Mouse (Mus musculus): ENCODE data around the gene Zfp592. TPM values are rescaled to one million over a fixed set of nuclear protein-coding genes. Genes with fewer than 3 reads are reported as not detected.
A peak's percentile ranks its signal among the peaks of the same experiment; 100 is the strongest.

The Zfp592 gene
- polyA plus RNA-seq, 1 experiment from 2014 or later, result 10.1 TPM

DNA sequence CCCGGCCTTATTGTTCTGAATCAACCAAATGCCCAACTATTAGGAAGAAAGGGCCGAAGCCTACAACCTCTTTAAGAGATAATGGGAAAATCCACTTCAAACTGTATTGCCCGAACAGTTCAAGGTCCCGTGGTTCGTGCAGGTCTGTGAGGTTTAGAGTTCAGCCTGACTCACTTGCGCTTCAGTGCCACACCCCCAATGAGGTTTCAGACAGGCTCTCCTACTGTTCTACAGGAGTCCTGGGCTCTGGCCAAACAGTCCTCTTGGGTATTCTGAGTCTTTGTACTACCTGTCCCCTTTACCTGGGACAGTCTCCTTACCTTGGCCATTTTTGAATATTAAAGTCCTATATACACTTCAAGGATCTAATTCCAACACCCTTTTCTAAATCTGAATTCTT, 3.2 kb upstream of the Zfp592 start:
- no peak overlapping the region for H3K4me3 ChIP-seq (ENCODE audit: low read length)
- H3K9ac ChIP-seq (ENCODE audit: low read length), result no peak overlapping the region
- H3K4me1 ChIP-seq (ENCODE audit: control insufficient read depth, insufficient read depth, low read length), result peaks cover 31% of the 10 kb centered on the region
- 88% methylated on average over 6 of the region's 6 CpGs for WGBS
- ATAC-seq (replicated peaks; ENCODE audit: extremely low read depth, insufficient read depth, low FRiP score), result no peak
- H3K27me3 ChIP-seq (ENCODE audit: control insufficient read depth, insufficient read depth, low read length), result no peaks in the 10 kb centered on the region
- H3K9me3 ChIP-seq (replicated peaks; ENCODE audit: control insufficient read depth, low read length), result no peaks in the 10 kb centered on the region
- H3K4me2 ChIP-seq (ENCODE audit: low read depth, low read length), result no peak overlapping the region
- H3K27ac ChIP-seq (ENCODE audit: low read length), result no peak overlapping the region
- H3K36me3 ChIP-seq (ENCODE audit: control insufficient read depth, insufficient read depth), result no peaks in the 10 kb centered on the region

DNA sequence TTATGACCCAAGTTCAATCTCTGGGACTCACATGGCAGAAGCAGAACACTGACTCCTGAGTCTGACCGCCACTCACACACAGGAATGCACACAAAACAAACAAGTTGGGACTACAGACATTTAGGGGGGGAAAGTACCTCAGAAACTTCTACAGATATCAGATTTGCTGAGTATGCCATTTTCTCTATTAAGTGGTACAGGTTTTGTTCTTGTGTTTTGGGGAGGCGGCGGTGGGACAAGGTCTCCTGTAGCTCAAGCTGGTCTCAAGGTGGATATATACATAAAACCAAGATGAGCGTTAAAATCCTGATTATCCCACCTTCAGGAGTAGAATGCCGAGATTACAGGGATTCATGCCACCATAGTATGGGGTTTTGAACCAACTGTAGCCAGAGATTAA, 1.9 kb upstream of the Zfp592 start:
- no peak for ATAC-seq (replicated peaks; ENCODE audit: extremely low read depth, insufficient read depth, low FRiP score)

DNA sequence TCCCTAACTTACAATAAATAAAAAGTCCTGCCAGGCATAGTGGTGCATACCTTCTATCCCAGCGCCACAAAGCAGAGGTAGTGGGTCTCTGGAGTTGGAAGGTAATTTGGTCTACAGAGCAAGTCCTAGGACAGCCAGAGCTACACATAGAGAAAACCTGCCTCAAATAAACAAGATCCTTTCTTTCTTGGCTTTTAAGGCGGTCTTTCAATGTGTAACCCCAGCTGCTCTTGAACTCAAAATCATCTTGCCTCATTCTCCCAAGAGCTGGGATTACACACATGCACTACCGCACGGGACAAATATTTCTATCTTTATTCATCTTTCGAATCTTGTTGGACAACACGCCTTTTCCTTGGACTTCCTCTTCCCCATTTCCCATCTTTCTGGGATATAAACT, 1.4 kb upstream of the Zfp592 start:
- ATAC-seq (replicated peaks; ENCODE audit: extremely low read depth, insufficient read depth, low FRiP score), result no peak
- Histone ChIP-seq H3K4me1 (ENCODE audit: control insufficient read depth, insufficient read depth, low read length) (peaks cover 31% of the 10 kb centered on the region), H3K27me3 (ENCODE audit: control insufficient read depth, insufficient read depth, low read length) (no peaks in the 10 kb centered on the region), H3K27ac (ENCODE audit: low read length) (peak overlapping the region; percentile 97), H3K9ac (ENCODE audit: low read length) (peak overlapping the region; percentile 99), H3K4me3 (ENCODE audit: low read length) (peak overlapping the region; percentile 98), H3K36me3 (ENCODE audit: control insufficient read depth, insufficient read depth) (no peaks in the 10 kb centered on the region), H3K9me3 (replicated peaks; ENCODE audit: control insufficient read depth, low read length) (no peaks in the 10 kb centered on the region), H3K4me2 (ENCODE audit: low read depth, low read length) (peak overlapping the region; percentile 86)
- WGBS, result 58% methylated on average over 6 of the region's 6 CpGs

More for the DNA sequence above, 1.9 kb upstream of the Zfp592 start:
- 90% methylated on average over 5 of the region's 5 CpGs for WGBS
- H3K9ac ChIP-seq (ENCODE audit: low read length), result no peak overlapping the region
- H3K4me1 ChIP-seq (ENCODE audit: control insufficient read depth, insufficient read depth, low read length), result peaks cover 35% of the 10 kb centered on the region
- H3K4me2 ChIP-seq (ENCODE audit: low read depth, low read length), result peak overlapping the region; percentile 86
- no peaks in the 10 kb centered on the region for H3K36me3 ChIP-seq (ENCODE audit: control insufficient read depth, insufficient read depth)
- no peaks in the 10 kb centered on the region for H3K9me3 ChIP-seq (replicated peaks; ENCODE audit: control insufficient read depth, low read length)
- peak overlapping the region; percentile 98; the same call in 1 of the 2 replicates for H3K4me3 ChIP-seq (ENCODE audit: low read length)
- H3K27me3 ChIP-seq (ENCODE audit: control insufficient read depth, insufficient read depth, low read length), result no peaks in the 10 kb centered on the region
- H3K27ac ChIP-seq (ENCODE audit: low read length), result no peak overlapping the region

DNA sequence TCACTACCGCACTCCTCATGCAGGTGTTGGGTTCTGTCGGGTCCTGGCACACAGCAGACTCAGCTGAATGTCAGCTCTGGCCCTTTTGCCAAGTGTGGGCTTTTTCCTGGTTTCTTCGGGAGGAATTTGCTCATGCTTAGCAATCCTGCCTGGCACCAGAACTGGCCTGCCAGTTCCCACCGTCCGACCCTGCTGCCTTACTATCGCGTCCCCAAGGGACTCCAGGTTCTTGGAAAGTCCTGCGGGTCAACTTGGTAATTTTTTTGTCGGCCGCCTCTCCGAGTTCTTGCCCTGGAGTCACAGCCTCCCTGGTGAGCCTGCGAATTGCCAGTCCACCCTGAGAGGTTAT, 876 bp upstream of the Zfp592 start:
- H3K9me3 ChIP-seq (replicated peaks; ENCODE audit: control insufficient read depth, low read length), result no peaks in the 10 kb centered on the region
- peak overlapping the region; percentile 86 for H3K4me2 ChIP-seq (ENCODE audit: low read depth, low read length)
- H3K4me1 ChIP-seq (ENCODE audit: control insufficient read depth, insufficient read depth, low read length), result peaks cover 28% of the 10 kb centered on the region
- H3K36me3 ChIP-seq (ENCODE audit: control insufficient read depth, insufficient read depth), result no peaks in the 10 kb centered on the region
- WGBS, result 2% methylated on average over 12 of the region's 12 CpGs
- peak overlapping the region; percentile 97 for H3K27ac ChIP-seq (ENCODE audit: low read length)
- no peak for ATAC-seq (replicated peaks; ENCODE audit: extremely low read depth, insufficient read depth, low FRiP score)
- no peaks in the 10 kb centered on the region for H3K27me3 ChIP-seq (ENCODE audit: control insufficient read depth, insufficient read depth, low read length)
- peak overlapping the region; percentile 98 for H3K4me3 ChIP-seq (ENCODE audit: low read length)
- peak overlapping the region; percentile 99 for H3K9ac ChIP-seq (ENCODE audit: low read length)

DNA sequence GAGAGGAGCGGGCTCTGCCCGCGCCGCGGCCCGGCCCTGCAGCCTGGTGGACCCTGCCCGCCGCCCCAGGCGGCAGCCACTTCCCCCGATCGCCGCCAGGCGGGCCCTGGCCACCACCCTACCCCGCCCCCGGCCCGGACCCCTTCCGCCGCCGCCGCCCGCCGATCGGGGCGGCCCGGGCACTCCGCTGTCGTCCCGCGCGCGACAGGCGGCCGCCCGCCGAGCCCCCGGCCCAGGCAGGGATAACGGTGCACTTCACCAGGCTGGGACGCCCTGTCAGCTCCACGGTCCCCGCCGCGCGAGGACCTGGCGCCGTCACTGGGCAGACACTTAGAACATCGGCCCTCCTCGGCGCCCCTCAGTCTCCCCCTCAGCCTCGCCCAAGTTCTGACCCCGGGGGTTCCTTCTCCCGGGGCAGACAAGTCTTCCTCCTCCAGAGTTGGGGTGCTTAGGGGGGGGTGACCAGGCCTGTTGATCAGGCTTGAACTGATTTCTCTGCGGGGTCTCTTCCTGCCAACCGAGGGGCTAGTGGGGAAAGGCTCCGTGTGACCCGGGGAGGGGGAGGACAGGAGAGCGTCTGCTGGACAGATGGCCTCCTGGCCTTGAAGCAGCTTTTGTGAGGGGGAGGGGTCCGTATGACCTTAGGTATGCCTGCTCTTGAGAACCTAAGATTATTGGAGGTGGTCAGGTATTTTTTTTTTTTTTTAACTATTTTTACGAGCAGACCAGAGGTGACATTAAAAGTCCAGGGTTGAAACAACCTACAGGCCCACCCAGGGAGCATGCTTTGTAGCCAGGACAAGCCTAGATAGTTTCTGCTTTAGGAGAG, 567 bp downstream of the Zfp592 start:
- H3K4me2 ChIP-seq (ENCODE audit: low read depth, low read length), result peak overlapping the region; percentile 93
- H3K27ac ChIP-seq (ENCODE audit: low read length), result peak overlapping the region; percentile 97
- ATAC-seq (replicated peaks; ENCODE audit: extremely low read depth, insufficient read depth, low FRiP score), result peak; percentile 77
- under 1% methylated on average over 30 of the region's 58 CpGs for WGBS
- peak overlapping the region; percentile 99 for H3K9ac ChIP-seq (ENCODE audit: low read length)
- H3K4me3 ChIP-seq (ENCODE audit: low read length), result peak overlapping the region; percentile 98
- H3K27me3 ChIP-seq (ENCODE audit: control insufficient read depth, insufficient read depth, low read length), result no peaks in the 10 kb centered on the region
- peaks cover 28% of the 10 kb centered on the region for H3K4me1 ChIP-seq (ENCODE audit: control insufficient read depth, insufficient read depth, low read length)
- no peaks in the 10 kb centered on the region for H3K36me3 ChIP-seq (ENCODE audit: control insufficient read depth, insufficient read depth)
- no peaks in the 10 kb centered on the region for H3K9me3 ChIP-seq (replicated peaks; ENCODE audit: control insufficient read depth, low read length)

- no peak for ATAC-seq (replicated peaks; ENCODE audit: extremely low read depth, insufficient read depth, low FRiP score)
- no peaks in the 10 kb centered on the region for H3K36me3 ChIP-seq (ENCODE audit: control insufficient read depth, insufficient read depth)
- H3K9ac ChIP-seq (ENCODE audit: low read length), result peak overlapping the region; percentile 99
- WGBS, result 18% methylated on average over 6 of the region's 6 CpGs
- no peaks in the 10 kb centered on the region for H3K27me3 ChIP-seq (ENCODE audit: control insufficient read depth, insufficient read depth, low read length)
- H3K4me3 ChIP-seq (ENCODE audit: low read length), result peak overlapping the region; percentile 98
- peak overlapping the region; percentile 97 for H3K27ac ChIP-seq (ENCODE audit: low read length)
- peak overlapping the region; percentile 93 for H3K4me2 ChIP-seq (ENCODE audit: low read depth, low read length)
- H3K9me3 ChIP-seq (replicated peaks; ENCODE audit: control insufficient read depth, low read length), result no peaks in the 10 kb centered on the region
- peaks cover 28% of the 10 kb centered on the region for H3K4me1 ChIP-seq (ENCODE audit: control insufficient read depth, insufficient read depth, low read length)
These were observed 1.2 kb downstream of the Zfp592 start for GRCm38 (mm10) chr7:80994663-80995005.

DNA sequence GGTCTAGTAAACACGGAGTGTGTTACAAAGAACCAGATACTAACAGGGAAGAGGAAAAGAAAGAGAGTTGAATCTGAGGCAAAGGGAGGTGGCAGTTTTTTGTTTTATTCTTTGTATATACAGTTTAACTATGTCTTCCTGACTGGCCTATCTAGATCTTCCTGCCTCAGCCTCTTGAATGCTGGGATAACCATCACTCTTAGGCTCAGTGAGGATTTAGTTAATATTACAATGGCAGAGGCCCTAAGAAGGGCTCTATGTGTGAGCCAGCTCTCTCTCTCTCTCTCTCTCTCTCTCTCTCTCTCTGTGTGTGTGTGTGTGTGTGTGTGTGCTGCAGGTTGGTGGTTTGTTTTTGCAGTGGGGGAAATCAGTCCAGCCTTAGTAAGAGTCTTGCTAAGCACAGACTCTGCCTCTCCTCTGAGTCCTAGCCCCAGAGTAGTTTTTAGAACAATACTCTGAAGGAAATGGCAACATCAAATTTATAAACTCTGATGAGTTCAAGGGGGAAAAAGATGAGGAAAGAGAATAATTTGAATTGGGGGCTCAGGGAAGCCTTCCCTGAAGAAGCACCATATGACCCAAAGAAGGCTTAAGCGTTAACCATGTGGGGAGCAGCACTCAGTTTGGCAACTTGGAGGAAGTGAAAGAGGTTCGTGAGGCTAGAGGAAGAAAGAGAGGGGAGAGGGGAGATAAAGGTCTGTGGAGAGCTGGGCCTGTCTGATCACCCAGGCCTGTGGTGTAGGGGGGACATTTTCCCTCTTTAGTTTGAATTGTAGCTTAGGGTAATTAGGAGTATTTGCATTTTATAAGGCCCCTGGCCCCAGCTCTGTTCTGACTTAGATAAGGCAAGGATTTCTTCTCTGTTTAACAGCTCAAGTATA, 2.0 kb downstream of the Zfp592 start:
- no peaks in the 10 kb centered on the region for H3K9me3 ChIP-seq (replicated peaks; ENCODE audit: control insufficient read depth, low read length)
- H3K4me1 ChIP-seq (ENCODE audit: control insufficient read depth, insufficient read depth, low read length), result peaks cover 30% of the 10 kb centered on the region
- H3K27ac ChIP-seq (ENCODE audit: low read length), result peak overlapping the region; percentile 29; the same call in 1 of the 2 replicates
- peak overlapping the region; percentile 93 for H3K4me2 ChIP-seq (ENCODE audit: low read depth, low read length)
- 0 out of 2 replicates have a peak overlapping the region, but pooled peaks have one; percentile 3 for H3K9ac ChIP-seq (ENCODE audit: low read length)
- H3K4me3 ChIP-seq (ENCODE audit: low read length), result peak overlapping the region; percentile 98
- H3K27me3 ChIP-seq (ENCODE audit: control insufficient read depth, insufficient read depth, low read length), result no peaks in the 10 kb centered on the region
- ATAC-seq (replicated peaks; ENCODE audit: extremely low read depth, insufficient read depth, low FRiP score), result no peak
- 47% methylated on average over 3 of the region's 3 CpGs for WGBS
- H3K36me3 ChIP-seq (ENCODE audit: control insufficient read depth, insufficient read depth), result no peaks in the 10 kb centered on the region

- peaks cover 20% of the 10 kb centered on the region; the same call in 1 of the 2 replicates for H3K4me1 ChIP-seq (ENCODE audit: control insufficient read depth, insufficient read depth, low read length)
- no peak overlapping the region for H3K9ac ChIP-seq (ENCODE audit: low read length)
- no peak overlapping the region for H3K27ac ChIP-seq (ENCODE audit: low read length)
- H3K9me3 ChIP-seq (replicated peaks; ENCODE audit: control insufficient read depth, low read length), result no peaks in the 10 kb centered on the region
- no peaks in the 10 kb centered on the region for H3K36me3 ChIP-seq (ENCODE audit: control insufficient read depth, insufficient read depth)
- 58% methylated on average over 6 of the region's 6 CpGs for WGBS
- no peak overlapping the region for H3K4me2 ChIP-seq (ENCODE audit: low read depth, low read length)
- no peak overlapping the region for H3K4me3 ChIP-seq (ENCODE audit: low read length)
- ATAC-seq (replicated peaks; ENCODE audit: extremely low read depth, insufficient read depth, low FRiP score), result no peak
- H3K27me3 ChIP-seq (ENCODE audit: control insufficient read depth, insufficient read depth, low read length), result no peaks in the 10 kb centered on the region
These were observed 4.3 kb downstream of the Zfp592 start for GRCm38 (mm10) chr7:80997776-80998175.

DNA sequence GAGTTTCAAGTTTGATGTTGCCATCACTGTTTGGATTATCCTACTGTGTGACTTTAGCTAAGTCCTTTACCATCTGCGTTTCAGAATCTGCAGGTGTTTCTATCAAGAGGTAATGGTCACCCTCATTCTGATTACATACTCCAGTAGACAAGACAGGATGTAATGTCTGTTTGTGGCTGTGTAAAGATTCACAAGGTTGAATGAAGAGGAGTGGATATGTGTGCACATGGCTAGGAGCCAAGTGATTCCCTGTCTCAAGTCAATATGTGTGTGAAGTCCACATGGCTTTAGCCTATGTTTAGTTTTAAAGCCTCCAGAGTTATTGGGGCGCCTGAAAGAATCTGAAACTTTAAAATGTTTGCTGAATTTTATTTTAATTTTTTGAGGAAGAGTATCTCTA, 6.1 kb downstream of the Zfp592 start:
- Histone ChIP-seq H3K27ac (ENCODE audit: low read length) (no peak overlapping the region), H3K9ac (ENCODE audit: low read length) (no peak overlapping the region), H3K4me1 (ENCODE audit: control insufficient read depth, insufficient read depth, low read length) (peaks cover 25% of the 10 kb centered on the region), H3K9me3 (replicated peaks; ENCODE audit: control insufficient read depth, low read length) (no peaks in the 10 kb centered on the region), H3K27me3 (ENCODE audit: control insufficient read depth, insufficient read depth, low read length) (no peaks in the 10 kb centered on the region), H3K4me2 (ENCODE audit: low read depth, low read length) (no peak overlapping the region), H3K36me3 (ENCODE audit: control insufficient read depth, insufficient read depth) (no peaks in the 10 kb centered on the region), H3K4me3 (ENCODE audit: low read length) (no peak overlapping the region)
- WGBS, result 90% methylated on average over 2 of the region's 2 CpGs
- ATAC-seq (replicated peaks; ENCODE audit: extremely low read depth, insufficient read depth, low FRiP score), result no peak
